Mouse (Mus musculus) embryonic fibroblast, embryonic 13.5 days (primary cell): ENCODE data around the gene Wdr11.

Source experiments
- CTCF ChIP-seq: IDR thresholded peaks from 2 replicates; pipeline ENCODE4 v1.5.1; 2011; ENCODE audit warnings: mild to moderate bottlenecking, control low read depth, low read length, moderate library complexity, borderline replicate concordance; ENCODE audit not compliant: insufficient read depth
- POLR2A ChIP-seq: IDR thresholded peaks from 2 replicates; pipeline ENCODE4 v1.6.1; 2011; ENCODE audit warnings: low read depth, mild to moderate bottlenecking, control low read depth, low read length, moderate library complexity

DNA sequence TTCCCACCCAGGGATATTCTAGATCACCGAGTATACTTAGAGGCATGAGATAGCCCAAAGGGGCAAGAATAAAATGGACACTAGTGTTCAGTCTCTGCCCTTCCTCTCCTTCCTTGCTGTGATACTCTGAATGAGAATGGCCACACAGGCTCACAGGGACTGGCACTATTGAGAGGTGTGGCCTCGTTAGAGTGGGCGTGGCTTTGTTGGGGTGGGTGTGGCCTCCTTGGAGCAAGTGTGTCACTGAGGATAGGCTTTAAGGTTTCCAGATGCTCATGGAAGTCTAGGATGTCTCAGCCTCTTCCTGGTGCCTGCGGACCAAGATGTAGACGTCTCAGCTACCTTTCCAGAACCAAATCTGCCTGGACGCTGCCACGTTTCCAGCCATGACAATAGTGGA is 56.1 kb downstream of the Wdr11 start:
- TF ChIP-seq POLR2A (no peak), CTCF (no peak)
